Mouse (Mus musculus) forebrain, embryonic 15.5 days (tissue): ENCODE results near the gene Foxp1. TPM values are rescaled to one million over a fixed set of nuclear protein-coding genes. Genes with fewer than 3 reads are reported as not detected.

ENCODE experiments used
- ATAC-seq: fragments of 200-750 bp; cut with Nextera tagmentation; replicated peaks from 2 replicates; pipeline ENCODE4 v1.8.0; 2017; ENCODE audit warnings: mild to moderate bottlenecking, moderate TSS enrichment, moderate library complexity
- H3K27ac ChIP-seq: fragments of 300-500 bp; sonication (generic); replicated peaks from 2 replicates; pipeline ENCODE4 v1.5.1; 2015; ENCODE audit warnings: mild to moderate bottlenecking, inconsistent platforms
- H3K27me3 ChIP-seq: fragments of 300-500 bp; sonication (generic); 2 replicates; pipeline ENCODE4 v1.6.1; 2015; ENCODE audit warnings: inconsistent platforms
- H3K36me3 ChIP-seq: fragments of 300-500 bp; sonication (generic); 2 replicates; pipeline ENCODE4 v1.6.1; 2015; ENCODE audit warnings: mild to moderate bottlenecking, inconsistent platforms
- H3K4me1 ChIP-seq: fragments of 300-500 bp; sonication (generic); 2 replicates; pipeline ENCODE4 v1.6.1; 2015; ENCODE audit warnings: inconsistent platforms
- H3K4me2 ChIP-seq: fragments of 300-500 bp; sonication (generic); replicated peaks from 2 replicates; pipeline ENCODE4 v1.6.1; 2015; ENCODE audit warnings: mild to moderate bottlenecking, inconsistent platforms
- H3K4me3 ChIP-seq: fragments of 300-500 bp; sonication (generic); 2 replicates; pipeline ENCODE4 v1.5.1; 2015; ENCODE audit warnings: mild to moderate bottlenecking, inconsistent platforms
- H3K9ac ChIP-seq: fragments of 300-500 bp; sonication (generic); replicated peaks from 2 replicates; pipeline ENCODE4 v1.6.1; 2015; ENCODE audit warnings: mild to moderate bottlenecking, inconsistent platforms
- H3K9me3 ChIP-seq: fragments of 300-500 bp; sonication (generic); 2 replicates; pipeline ENCODE4 v1.6.1; 2016; ENCODE audit warnings: inconsistent platforms
- WGBS: fragments of 180-500 bp; shearing (Covaris S2); methylation state at CpG from one replicate; pipeline ENCODE4 v1.1.7; 2015; ENCODE audit warnings: mixed read lengths; 5-methylcytosine and 5-hydroxymethylcytosine counted together
- polyA plus RNA-seq: library from polyadenylated mRNA; unstranded; fragments of >200 nt; fragmentation: Nextera tagmentation; extraction: Ambion mirVana; gene quantifications from 2 replicates; pipeline ENCODE4 v1.2.1, GENCODE M21; 2015

Gene Foxp1
- polyA plus RNA-seq, 1 experiment from 2014 or later = 102 TPM

- H3K27ac ChIP-seq = no peak overlapping the region
- WGBS = 88% methylated on average over 6 of the region's 6 CpGs
- no peaks in the 10 kb centered on the region for H3K4me1 ChIP-seq
- H3K27me3 ChIP-seq = no peaks in the 10 kb centered on the region
- no peak overlapping the region for H3K4me2 ChIP-seq
- H3K4me3 ChIP-seq = no peak overlapping the region
- H3K36me3 ChIP-seq = no peaks in the 10 kb centered on the region
- H3K9ac ChIP-seq = no peak overlapping the region
- H3K9me3 ChIP-seq = no peaks in the 10 kb centered on the region
- ATAC-seq = no peak
Measured at GRCm38 (mm10) chr6:99302662-99303435, 219.7 kb downstream of the Foxp1 start.

- no peaks in the 10 kb centered on the region for H3K4me1 ChIP-seq
- WGBS = 84% methylated on average over 8 of the region's 8 CpGs
Measured at GRCm38 (mm10) chr6:99301923-99302322, 220.6 kb downstream of the Foxp1 start.

GRCm38 (mm10) chr6:99300235-99300634, 222.3 kb downstream of the Foxp1 start:
- 93% methylated on average over 6 of the region's 6 CpGs for WGBS
- no peak overlapping the region for H3K4me3 ChIP-seq
- H3K4me1 ChIP-seq = no peaks in the 10 kb centered on the region
- no peaks in the 10 kb centered on the region for H3K36me3 ChIP-seq
- H3K9me3 ChIP-seq = no peaks in the 10 kb centered on the region
- no peak for ATAC-seq
- no peak overlapping the region for H3K27ac ChIP-seq
- no peak overlapping the region for H3K9ac ChIP-seq
- H3K27me3 ChIP-seq = no peaks in the 10 kb centered on the region
- no peak overlapping the region for H3K4me2 ChIP-seq

More at GRCm38 (mm10) chr6:99301923-99302322, 220.6 kb downstream of the Foxp1 start:
- no peaks in the 10 kb centered on the region for H3K27me3 ChIP-seq
- no peak overlapping the region for H3K9ac ChIP-seq
- ATAC-seq = no peak
- no peak overlapping the region for H3K4me2 ChIP-seq
- no peaks in the 10 kb centered on the region for H3K36me3 ChIP-seq
- H3K9me3 ChIP-seq = no peaks in the 10 kb centered on the region
- H3K4me3 ChIP-seq = no peak overlapping the region
- H3K27ac ChIP-seq = no peak overlapping the region

GRCm38 (mm10) chr6:99299196-99299595, 223.3 kb downstream of the Foxp1 start:
- 72% methylated on average over 14 of the region's 14 CpGs for WGBS
- no peak for ATAC-seq

GRCm38 (mm10) chr6:99297535-99297934, 225.0 kb downstream of the Foxp1 start:
- Histone ChIP-seq H3K4me3 (no peak overlapping the region), H3K4me1 (no peaks in the 10 kb centered on the region), H3K9me3 (no peaks in the 10 kb centered on the region), H3K9ac (no peak overlapping the region), H3K27ac (no peak overlapping the region), H3K4me2 (no peak overlapping the region), H3K36me3 (no peaks in the 10 kb centered on the region), H3K27me3 (no peaks in the 10 kb centered on the region)
- WGBS = 94% methylated on average over 5 of the region's 5 CpGs
- no peak for ATAC-seq

More at GRCm38 (mm10) chr6:99299196-99299595, 223.3 kb downstream of the Foxp1 start:
- H3K27me3 ChIP-seq = no peaks in the 10 kb centered on the region
- no peak overlapping the region for H3K9ac ChIP-seq
- H3K4me1 ChIP-seq = no peaks in the 10 kb centered on the region
- H3K36me3 ChIP-seq = no peaks in the 10 kb centered on the region
- H3K4me2 ChIP-seq = no peak overlapping the region
- H3K27ac ChIP-seq = no peak overlapping the region
- H3K4me3 ChIP-seq = no peak overlapping the region
- H3K9me3 ChIP-seq = no peaks in the 10 kb centered on the region

GRCm38 (mm10) chr6:99295495-99295894, 227.0 kb downstream of the Foxp1 start:
- H3K4me1 ChIP-seq = no peaks in the 10 kb centered on the region
- WGBS = 83% methylated on average over 8 of the region's 8 CpGs
- H3K36me3 ChIP-seq = no peaks in the 10 kb centered on the region
- H3K27ac ChIP-seq = no peak overlapping the region
- no peaks in the 10 kb centered on the region for H3K27me3 ChIP-seq
- H3K4me3 ChIP-seq = no peak overlapping the region
- no peak overlapping the region for H3K4me2 ChIP-seq
- H3K9me3 ChIP-seq = no peaks in the 10 kb centered on the region
- H3K9ac ChIP-seq = no peak overlapping the region
- ATAC-seq = no peak

- Histone ChIP-seq H3K4me2 (no peak overlapping the region), H3K27ac (no peak overlapping the region), H3K9me3 (no peaks in the 10 kb centered on the region), H3K36me3 (no peaks in the 10 kb centered on the region), H3K27me3 (no peaks in the 10 kb centered on the region), H3K4me1 (peaks cover 10% of the 10 kb centered on the region), H3K9ac (no peak overlapping the region), H3K4me3 (no peak overlapping the region)
- ATAC-seq = no peak
- WGBS = 43% methylated on average over 4 of the region's 4 CpGs
Measured at GRCm38 (mm10) chr6:99289220-99289619, 233.3 kb downstream of the Foxp1 start.

- ATAC-seq = no peak
- H3K4me3 ChIP-seq = no peak overlapping the region
- WGBS = 50% methylated on average over 3 of the region's 3 CpGs
- no peaks in the 10 kb centered on the region for H3K27me3 ChIP-seq
- H3K4me2 ChIP-seq = no peak overlapping the region
- no peak overlapping the region for H3K27ac ChIP-seq
- no peaks in the 10 kb centered on the region for H3K36me3 ChIP-seq
- H3K9ac ChIP-seq = no peak overlapping the region
- H3K4me1 ChIP-seq = peaks cover 12% of the 10 kb centered on the region
- no peaks in the 10 kb centered on the region for H3K9me3 ChIP-seq
Measured at GRCm38 (mm10) chr6:99285026-99285425, 237.5 kb downstream of the Foxp1 start.

- H3K4me3 ChIP-seq = no peak overlapping the region
Measured at GRCm38 (mm10) chr6:99284019-99284418, 238.5 kb downstream of the Foxp1 start.

GRCm38 (mm10) chr6:99282866-99283657, 239.5 kb downstream of the Foxp1 start:
- no peaks in the 10 kb centered on the region for H3K9me3 ChIP-seq
- 65% methylated on average over 15 of the region's 15 CpGs for WGBS
- 0 out of 2 replicates have a peak, but pooled peaks cover 2% of the 10 kb centered on the region for H3K4me1 ChIP-seq
- ATAC-seq = no peak
- H3K36me3 ChIP-seq = no peaks in the 10 kb centered on the region
- no peak overlapping the region for H3K9ac ChIP-seq
- no peak overlapping the region for H3K27ac ChIP-seq
- no peak overlapping the region for H3K4me3 ChIP-seq
- H3K4me2 ChIP-seq = no peak overlapping the region
- no peaks in the 10 kb centered on the region for H3K27me3 ChIP-seq

More at GRCm38 (mm10) chr6:99284019-99284418, 238.5 kb downstream of the Foxp1 start:
- ATAC-seq = no peak
- Histone ChIP-seq H3K4me2 (no peak overlapping the region), H3K36me3 (no peaks in the 10 kb centered on the region), H3K9ac (no peak overlapping the region), H3K9me3 (no peaks in the 10 kb centered on the region), H3K27me3 (no peaks in the 10 kb centered on the region), H3K27ac (no peak overlapping the region), H3K4me1 (peaks cover 3% of the 10 kb centered on the region)
- 87% methylated on average over 4 of the region's 4 CpGs for WGBS

GRCm38 (mm10) chr6:99281433-99281832, 241.1 kb downstream of the Foxp1 start:
- 96% methylated on average over 9 of the region's 9 CpGs for WGBS
- Histone ChIP-seq H3K4me3 (no peak overlapping the region), H3K4me1 (0 out of 2 replicates have a peak, but pooled peaks cover 2% of the 10 kb centered on the region), H3K27ac (no peak overlapping the region), H3K27me3 (no peaks in the 10 kb centered on the region), H3K9ac (no peak overlapping the region), H3K36me3 (no peaks in the 10 kb centered on the region), H3K4me2 (no peak overlapping the region), H3K9me3 (no peaks in the 10 kb centered on the region)
- no peak for ATAC-seq

- H3K4me3 ChIP-seq = no peak overlapping the region
- no peak for ATAC-seq
Measured at GRCm38 (mm10) chr6:99280619-99281018, 241.9 kb downstream of the Foxp1 start.

More at GRCm38 (mm10) chr6:99280619-99281018, 241.9 kb downstream of the Foxp1 start:
- Histone ChIP-seq H3K4me1 (0 out of 2 replicates have a peak, but pooled peaks cover 7% of the 10 kb centered on the region), H3K9me3 (no peaks in the 10 kb centered on the region), H3K27ac (no peak overlapping the region), H3K4me2 (no peak overlapping the region), H3K27me3 (no peaks in the 10 kb centered on the region), H3K36me3 (no peaks in the 10 kb centered on the region), H3K9ac (no peak overlapping the region)
- WGBS = 48% methylated on average over 5 of the region's 5 CpGs
